Mouse (Mus musculus) layer of hippocampus, postnatal 10 days (tissue): ENCODE data around the gene Olfr224. TPM values are rescaled to one million over a fixed set of nuclear protein-coding genes. Genes with fewer than 3 reads are reported as not detected.
A peak's percentile ranks its signal among the peaks of the same experiment; 100 is the strongest.
"Not testable (repeated sequence)": the region's sequence is repeated elsewhere in the genome, so short reads cannot be mapped to it uniquely, and the experiment has no call there.

Source experiments
- DNase-seq, 2 experiments: peaks; one replicate each; pipeline ENCODE4 v3.0.0; 2021; ENCODE audit warnings: low spot score in 2 of 2
- long read RNA-seq: library from polyadenylated mRNA; stranded (forward); transcript quantifications from one replicate; pipeline ENCODE4 v2.0.0, GENCODE M21; 2023
- total RNA-seq, 2 experiments: library from RNA; stranded (reverse); gene quantifications; 2 replicates each; pipeline ENCODE4 v1.2.3; 2021

Gene Olfr224
- not detected for total RNA-seq
- long read RNA-seq: 0 reads

DNA sequence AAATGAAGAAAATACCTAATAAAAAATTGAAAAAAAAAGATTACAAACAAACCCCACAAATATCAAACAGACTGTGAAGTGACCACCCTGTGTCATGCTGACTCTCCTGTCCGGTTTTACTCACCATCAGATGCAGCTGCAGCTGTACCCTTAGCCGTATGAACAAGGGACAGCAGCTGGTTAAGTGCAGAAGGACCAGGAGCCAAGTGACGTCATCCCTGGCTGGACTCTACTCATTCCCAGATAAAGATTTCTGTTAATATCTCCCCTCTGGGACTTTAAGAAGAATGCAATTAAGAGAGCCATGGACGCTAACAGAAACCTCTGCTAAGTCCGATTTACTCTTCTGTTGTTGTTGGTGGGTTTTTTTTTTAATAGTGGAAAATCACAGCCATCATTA, at the start of gene Olfr224:
Olfr224 (minus strand) TSS at position 149 of the 400 bp plus-strand sequence.
- no peak for DNase-seq

DNA sequence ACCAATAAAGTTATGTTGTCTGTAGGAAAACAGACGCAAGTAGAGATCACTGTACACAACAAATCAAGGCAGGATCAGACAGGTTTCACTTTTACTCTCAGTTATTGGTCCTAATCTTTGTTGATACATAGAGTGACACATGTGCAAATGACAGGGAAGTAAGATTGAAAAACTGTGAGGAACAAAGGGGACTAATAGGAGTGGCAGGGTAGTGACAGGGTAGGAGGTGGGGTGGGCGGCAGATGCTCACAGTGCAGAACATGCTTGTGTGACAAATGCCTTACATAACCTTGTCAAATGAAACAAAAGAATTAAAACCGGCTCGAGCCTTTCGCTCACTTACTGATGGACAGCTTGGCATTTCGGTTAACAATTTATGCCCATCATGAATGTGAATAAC, 48.4 kb upstream of the Olfr224 start:
- no peak for DNase-seq

DNA sequence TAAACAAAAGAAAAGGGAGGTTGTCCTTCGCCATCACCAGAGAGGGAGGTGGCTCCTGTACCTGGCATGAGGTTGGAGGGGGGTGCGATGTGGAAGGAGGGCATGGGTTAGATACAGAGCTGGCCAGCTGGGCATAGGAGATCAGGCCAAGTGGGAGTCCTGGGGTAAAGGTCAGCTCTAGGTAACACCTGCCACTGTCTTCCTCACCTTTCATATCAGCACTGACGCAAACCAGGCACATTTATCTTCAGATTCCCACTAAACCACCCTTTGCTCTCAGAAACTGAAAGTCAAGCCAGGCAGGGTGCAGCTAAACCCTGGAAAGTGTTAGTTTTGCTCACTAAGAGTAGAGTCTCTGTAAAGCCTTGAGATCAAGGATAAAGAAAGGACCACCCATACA, 48.0 kb upstream of the Olfr224 start:
- DNase-seq: no peak

DNA sequence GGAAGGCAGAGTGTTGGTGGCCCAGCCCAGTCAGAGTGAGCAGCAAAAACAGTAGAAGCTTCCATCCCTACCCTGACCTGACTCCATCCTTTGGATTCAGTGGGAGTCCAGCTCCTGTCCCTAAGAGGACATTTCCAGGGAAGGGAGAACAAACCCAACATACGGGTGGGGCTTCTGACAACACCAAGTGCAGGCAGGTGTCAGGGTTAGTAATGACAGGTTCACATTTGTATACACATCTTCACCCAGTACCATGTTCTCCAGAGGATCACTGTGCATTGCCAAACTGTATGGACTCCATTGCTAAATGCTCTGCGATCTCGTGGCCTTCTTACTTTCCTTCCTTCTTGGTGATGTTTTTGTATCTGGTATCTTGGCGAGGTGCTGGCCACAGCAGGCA, 45.6 kb upstream of the Olfr224 start, which contains the start of gene 2210407C18Rik:
2210407C18Rik (minus strand) TSS at position 101 of the 400 bp plus-strand sequence.
- DNase-seq: no peak

DNA sequence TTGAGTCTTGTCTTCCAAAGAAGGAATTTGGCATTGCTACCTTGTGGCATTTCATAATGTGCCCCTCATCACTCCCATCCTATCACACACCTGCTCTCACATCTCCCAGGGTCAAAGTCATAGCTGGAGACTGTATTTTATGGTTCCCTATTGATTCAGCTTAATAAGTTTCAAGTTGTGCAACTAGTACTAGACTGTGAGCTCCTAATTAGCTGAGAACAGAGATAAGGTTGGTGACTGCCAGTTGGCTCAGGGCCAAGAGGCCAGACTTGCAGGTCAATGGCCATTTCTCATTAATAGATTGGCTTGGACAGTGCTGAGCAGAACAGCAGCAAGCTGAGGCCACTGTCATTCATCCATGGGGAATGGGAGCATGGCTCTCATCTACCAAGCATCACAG, 44.2 kb upstream of the Olfr224 start:
- no peak for DNase-seq

DNA sequence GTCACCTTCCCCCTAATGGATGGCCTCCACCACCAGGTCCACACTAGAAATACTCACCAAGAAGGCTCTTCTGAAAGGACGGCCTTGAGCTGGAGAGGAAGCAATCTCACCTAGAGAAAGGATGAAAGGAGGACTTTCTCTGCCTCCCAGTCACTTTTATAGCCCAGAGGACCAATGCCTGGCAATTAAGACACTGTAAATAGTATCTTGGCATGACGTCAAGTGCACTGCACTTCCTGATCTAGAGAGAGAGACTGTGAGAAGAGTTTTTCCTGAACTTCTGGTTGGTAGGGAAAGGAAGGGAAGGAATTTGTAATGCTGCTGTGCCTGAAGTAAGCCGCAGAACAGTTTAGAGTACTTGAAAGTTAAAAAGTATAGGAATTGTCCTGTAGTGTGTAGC, 43.0 kb upstream of the Olfr224 start:
- no peak for DNase-seq

DNA sequence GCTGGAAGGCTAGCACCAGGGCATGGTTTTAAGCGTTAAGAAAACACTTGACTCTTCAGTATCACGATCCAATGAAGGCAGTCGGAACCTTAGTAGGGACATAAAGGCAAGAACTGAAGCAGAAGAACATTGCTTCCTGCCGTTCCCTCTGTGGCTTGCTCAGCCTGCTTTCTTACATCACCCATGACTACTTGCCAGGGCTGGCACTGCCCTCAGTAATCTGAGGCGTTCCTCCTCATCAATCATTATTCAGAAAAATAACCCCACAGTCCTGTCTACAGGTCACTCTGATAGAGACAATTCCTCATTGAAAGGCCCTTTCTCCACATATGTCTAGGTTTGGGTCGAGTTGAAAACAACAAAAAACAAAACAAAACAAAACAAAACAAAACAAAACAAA, 36.7 kb upstream of the Olfr224 start:
- no peak for DNase-seq

DNA sequence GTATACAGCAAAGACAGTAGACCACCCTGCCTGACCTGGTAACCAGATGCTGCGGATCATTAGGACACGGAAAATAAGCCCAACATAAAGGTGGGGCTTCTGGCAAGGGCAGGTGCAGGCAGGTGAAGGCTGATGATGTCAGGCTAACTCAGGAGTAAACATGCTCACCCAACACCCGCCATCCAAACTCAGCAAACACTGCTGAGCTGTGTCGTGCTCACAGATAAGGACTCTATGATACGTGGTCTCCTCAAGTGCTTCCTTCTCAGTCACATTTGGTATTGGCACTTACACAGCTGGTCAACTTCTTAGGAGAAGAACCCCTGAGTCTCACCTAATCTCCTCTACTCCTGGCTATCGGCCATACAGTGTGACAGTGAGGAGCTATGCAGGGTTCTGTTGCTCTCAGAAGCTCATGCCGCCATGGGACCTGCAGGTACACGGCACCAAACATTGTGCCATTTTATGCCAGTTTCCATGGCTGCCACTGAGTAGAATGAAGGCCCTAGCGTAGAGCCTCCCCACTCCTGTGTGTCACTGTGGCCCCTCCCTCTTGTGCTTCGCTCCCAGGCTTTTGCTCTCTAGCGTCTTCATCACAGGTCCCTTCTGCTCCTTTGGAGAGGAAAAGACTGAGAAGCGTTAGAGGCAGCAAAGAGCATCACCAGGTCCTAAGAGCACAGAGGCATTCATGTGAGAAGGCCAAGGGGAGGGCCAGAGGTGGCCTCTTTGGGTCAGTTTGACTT, 36.0 kb upstream of the Olfr224 start:
- DNase-seq: no peak

DNA sequence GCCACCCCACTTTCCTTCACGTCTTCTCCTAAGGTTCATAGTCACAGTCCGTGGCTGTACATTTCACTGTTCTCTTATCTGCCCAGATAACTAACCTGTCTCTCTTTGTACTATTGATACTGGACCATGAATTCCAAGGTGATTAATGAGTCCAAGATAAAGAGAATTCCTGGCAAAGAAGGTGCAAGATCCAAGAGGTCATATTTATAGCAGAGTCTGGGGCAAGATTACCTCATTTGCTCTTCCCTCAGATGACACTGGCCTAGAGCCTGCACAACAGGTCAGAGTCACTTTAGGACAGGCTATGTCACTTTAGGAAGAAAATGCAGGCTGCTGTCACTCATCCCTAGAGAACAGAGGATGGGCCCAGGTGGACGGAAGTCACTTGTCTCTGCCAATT, 34.9 kb upstream of the Olfr224 start:
- no peak for DNase-seq

DNA sequence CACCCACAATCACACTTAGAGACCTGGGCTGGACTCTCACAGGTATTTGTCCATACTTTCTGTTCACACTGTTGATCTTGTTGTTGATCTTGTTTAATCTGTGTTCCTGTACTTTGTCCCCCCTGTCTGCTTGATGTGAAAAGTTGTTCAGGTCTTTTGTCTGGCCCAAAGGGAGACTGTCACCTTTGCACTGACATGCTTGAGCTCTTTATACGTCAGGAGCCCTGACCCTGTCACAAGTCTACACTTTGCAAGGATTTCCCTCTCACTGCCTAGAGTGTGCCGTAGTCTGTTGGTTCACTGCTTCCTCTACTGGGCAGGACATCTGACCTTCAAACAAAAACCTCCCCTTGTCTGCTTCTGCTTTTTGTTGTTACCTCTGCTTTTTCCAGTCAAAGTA, 34.3 kb upstream of the Olfr224 start:
- no peak for DNase-seq

DNA sequence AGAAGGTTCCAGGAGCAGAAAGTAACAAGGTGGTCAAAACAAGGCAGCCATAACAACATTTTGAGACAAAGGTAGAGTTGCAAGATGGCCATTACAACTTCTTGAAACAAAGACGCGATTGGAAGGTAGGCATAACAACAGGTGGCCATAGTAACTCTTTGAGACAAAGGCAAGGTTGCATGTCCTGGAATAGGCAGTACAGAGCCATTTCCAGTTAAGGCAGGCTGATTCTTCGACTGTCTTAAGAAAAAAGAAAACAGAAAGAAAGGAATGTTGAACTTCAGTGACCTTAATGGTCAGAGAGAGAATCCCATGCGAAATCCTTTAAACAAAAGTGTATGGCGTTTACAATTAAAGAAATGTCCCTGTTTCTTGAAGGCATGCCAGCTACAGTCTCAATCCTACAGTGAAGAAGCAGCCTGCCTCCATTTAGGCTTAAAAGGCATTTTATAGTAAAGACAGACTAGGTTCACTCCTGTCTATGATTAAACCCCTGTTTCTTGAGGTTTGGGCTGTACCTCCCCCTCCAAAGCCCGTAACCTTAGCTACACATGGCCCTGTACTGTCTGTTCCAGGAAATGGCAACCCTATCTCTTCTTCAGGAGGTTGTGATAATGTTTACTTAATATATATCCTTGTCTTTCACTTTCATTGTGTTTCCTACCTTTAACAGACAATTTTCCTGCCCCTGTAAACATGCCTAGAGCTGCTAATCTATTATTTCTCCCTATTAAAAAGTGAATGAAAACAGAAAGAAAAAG, 32.6 kb upstream of the Olfr224 start:
- no peak for DNase-seq

DNA sequence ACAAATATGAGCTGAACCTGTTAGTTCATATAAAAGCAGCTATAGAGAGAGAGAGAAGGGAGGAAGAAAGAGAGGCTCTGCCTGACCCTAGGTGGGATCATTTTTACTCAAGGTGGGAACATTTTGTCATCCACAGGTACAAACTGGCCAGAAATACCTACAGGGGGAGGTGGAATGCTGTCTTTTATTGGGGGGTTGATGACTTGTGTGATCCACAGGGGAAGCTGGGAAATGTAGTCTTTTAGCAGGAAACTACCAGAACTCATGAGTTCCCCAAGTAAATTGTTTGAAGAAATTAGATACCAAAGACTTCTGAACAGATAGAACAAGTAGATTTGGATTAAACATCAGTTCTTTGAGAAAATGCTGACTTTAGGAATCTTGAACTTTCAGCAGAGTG, 31.7 kb upstream of the Olfr224 start:
- no peak for DNase-seq

DNA sequence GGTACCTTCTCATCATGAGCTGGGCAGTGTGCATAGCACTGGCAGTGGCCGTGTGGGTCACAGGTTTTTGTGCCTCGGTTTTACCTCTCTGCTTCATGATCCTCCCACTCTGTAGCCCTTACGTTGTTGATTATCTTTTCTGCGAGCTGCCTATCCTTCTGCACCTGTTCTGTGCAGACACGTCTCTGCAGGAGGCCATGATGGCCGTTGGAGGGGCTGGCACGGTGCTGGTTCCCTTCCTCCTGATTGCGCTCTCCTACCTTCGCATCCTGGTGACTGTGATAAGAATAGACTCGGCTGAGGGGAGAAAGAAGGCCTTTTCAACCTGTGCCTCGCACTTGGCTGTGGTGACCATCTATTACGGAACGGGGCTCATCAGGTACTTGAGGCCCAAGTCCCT, 27.5 kb upstream of the Olfr224 start:
- DNase-seq: no peak

DNA sequence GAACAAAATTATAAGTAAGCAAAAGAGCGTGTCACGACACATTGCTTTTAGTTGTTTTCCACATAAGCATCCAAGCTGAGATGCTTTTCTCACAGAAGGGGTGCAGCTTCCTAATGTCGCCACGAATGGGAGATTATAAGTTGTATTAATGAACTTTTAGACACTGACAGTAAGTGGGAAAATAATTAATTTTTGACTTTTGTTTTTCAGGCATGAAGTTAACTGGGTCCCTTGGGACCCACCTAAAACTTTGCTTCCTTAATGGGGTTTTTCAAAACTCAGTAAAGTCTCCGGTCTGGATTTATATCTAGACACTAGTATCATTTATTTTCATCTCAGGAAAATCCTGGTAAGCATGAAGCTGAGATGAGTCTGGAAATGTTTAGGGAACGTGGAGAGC, 24.5 kb upstream of the Olfr224 start, which contains the start of gene Olfr324:
Olfr324 (plus strand) TSS at position 301 of the 400 bp plus-strand sequence.
- DNase-seq: no peak

DNA sequence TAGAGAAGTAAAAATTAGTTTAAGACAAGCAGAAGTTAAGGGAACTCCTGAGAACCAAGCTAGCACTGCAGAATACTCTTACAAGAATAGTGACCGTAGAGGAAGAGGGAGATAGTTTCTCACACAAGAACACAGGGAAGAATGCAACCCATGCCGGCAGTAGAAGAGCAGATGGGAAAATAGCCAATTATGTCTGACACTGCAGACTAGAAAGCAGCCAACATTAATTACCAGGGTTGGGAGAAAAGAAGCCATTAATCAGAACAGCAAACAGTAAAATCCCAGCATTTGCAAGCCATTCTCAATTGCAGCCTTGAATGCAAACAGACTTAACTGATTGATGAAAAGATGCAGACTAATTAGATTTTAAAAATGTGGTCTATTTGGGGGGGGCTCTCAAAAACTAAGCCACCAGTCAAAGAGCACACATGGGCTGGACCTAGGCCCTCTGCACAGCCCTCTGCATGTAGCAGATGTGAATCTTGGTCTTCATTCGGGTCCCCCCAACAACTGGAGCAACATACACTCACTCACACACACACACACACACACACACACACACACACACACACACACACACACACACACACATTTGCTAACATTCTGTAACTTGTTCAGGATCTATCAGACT, 18.4 kb upstream of the Olfr224 start:
- no peak for DNase-seq

DNA sequence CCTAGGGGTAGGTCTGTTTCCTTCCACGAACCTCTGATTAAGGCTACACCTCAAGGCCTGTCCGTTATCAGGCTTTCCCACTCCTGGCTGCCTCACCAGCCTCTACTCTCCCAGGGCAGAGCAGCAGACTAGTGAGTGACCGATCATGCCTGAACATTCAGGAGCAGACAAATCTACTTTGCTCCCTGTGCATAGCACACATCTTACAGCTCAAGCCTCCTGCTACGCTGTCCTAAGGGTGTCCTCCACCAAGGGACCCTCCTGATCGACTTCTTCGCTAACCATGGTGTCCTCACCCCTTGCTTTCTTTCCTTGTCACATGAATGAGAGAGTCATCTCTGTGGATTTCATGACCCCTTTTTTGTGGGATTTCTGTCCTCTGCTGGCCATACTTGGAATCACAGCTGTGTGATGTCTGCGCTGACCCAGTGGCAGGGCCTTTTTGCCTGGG, 17.6 kb upstream of the Olfr224 start:
- DNase-seq: peak; percentile 66

DNA sequence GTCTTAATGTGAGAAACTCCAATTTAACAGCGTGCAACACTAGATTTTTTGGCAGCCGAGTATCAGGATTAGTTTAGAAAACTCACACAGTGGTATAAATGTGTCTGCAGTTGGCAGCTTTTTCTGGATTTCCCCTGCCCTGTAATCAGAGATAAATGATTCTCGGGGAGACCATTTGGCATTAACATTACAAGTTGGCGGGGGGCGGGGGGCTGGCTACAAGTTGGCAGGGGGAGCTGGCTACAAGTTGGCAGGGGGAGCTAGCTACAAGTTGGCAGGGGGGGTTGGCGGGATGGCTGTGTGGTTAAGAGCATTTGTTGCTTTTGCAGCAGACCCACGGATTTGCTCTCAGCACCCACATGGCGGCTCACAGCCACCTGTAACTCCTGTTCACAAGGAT, 8.3 kb upstream of the Olfr224 start:
- peak; percentile 32 to 57 for DNase-seq

DNA sequence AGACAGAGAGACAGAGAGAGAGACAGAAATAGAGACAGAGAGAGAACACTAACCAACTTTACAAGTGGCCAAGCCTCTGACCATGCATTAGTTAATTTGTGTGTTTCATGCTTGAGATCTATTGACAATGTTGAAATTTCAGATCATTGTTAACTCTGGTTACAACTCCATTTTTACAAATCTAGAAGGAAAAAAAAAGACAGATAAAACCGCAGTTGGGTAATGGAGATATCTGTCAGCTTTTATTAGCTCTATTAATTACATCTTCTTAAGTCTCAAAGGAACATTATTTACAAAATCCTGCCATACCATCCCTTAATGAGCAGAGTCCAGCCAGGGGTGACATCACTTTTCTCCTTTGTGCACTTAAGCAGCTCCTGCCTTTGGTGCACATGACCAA, 7.1 kb upstream of the Olfr224 start, which contains the start of gene Olfr325:
Olfr325 (plus strand) TSS at position 301 of the 400 bp plus-strand sequence.
- no peak for DNase-seq

DNA sequence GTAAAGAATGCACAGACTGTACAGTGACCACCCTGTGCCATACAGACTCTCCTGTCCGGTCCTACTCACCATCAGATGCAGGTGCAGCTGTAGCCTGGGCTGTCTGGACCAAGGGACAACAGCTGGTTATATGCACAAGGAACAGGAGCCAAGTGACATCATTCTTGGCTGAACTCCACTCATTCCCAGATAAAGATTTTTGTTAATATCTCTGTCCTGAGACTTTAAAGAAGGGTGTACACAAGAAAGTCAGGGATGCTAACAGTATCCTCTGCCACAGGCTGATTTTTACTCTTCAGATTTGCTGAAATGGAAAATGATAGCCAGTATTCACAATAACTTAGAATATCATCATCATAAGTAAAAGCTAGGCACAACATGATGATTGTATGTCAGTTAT, 14.8 kb downstream of the Olfr224 start, which contains the start of gene Olfr328:
Olfr328 (minus strand) TSS at position 101 of the 400 bp plus-strand sequence.
- DNase-seq: no peak

DNA sequence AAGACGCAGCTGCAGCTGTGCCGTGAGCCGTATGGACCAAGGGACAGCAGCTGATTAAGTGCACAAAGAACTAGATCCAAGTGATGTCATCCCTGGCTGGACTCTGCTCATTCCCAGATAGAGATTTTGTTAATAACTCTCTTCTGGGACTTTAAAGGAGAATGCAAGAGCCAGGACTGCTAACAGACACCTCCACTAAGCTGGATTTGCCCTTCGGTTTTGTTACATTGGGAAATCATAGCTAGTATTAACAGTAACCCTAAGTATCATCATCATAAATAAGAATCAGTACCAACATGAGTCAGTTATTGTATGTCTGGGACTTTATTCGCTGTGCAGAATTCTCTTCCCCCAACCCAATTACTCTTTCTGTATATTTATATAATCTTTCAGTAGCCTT, 24.0 kb downstream of the Olfr224 start, which contains the start of gene Olfr329-ps:
Olfr329-ps (minus strand) TSS at position 101 of the 400 bp plus-strand sequence.
- no peak for DNase-seq

DNA sequence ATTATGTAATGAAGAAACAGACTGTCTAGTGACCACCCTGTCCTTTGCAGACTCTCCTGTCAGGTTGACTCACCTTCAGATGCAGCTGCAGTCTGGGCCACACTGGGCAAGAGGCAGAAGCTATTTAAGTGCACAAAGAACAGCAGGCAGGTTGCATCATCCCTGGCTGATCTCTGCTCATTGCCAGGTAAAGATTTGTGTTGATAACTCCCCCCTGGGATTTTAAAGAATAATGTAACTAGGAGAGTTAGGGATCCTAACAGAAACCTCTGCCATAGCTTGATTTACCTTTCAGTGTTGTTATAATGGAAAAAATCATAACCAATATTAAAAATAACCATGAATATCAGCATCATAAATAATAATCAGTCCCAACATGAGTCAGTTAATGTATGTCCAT, 35.6 kb downstream of the Olfr224 start, which contains the start of gene Olfr330:
Olfr330 (minus strand) TSS at position 101 of the 400 bp plus-strand sequence.
- not testable (repeated sequence) for DNase-seq
